Mouse (Mus musculus) megakaryocyte progenitor cell, adult 5-6 weeks (primary cell): Measurements from ENCODE around the gene Trim61. TPM values are rescaled to one million over a fixed set of nuclear protein-coding genes. Genes with fewer than 3 reads are reported as not detected.
A peak's percentile ranks its signal among the peaks of the same experiment; 100 is the strongest.
"Not testable (repeated sequence)": the region's sequence is repeated elsewhere in the genome, so short reads cannot be mapped to it uniquely, and the experiment has no call there.

Source experiments
- ATAC-seq: replicated peaks from 2 replicates; pipeline ENCODE4 v1.8.0; 2016; ENCODE audit warnings: mild to moderate bottlenecking, moderate TSS enrichment, inconsistent platforms; ENCODE audit not compliant: poor library complexity
- total RNA-seq, 2 experiments: library from RNA; stranded (forward) in 1 of 2; stranded (reverse) in 1 of 2; fragments of 157-497, 149-512 nt in 1 of 2; fragments of 200-1000 nt in 1 of 2; gene quantifications; 2 replicates each; pipeline versions ENCODE4 v1.2.3 to v1.2.4; 2015 to 2017

The Trim61 gene
- total RNA-seq (2015) (not detected in 2 replicates), total RNA-seq (2017) (not detected in 2 replicates)

- no peak for ATAC-seq
These were observed at the start of gene Trim61, which contains the start of gene Trim60 for GRCm38 (mm10) chr8:65018423-65018822. TSS of gene Trim61 (minus strand) at chr8:65018523. TSS of gene Trim60 (minus strand) at chr8:65018584.

- no peak for ATAC-seq
These were observed 49.6 kb upstream of the Trim61 start for GRCm38 (mm10) chr8:65067694-65068472.

- ATAC-seq: no peak
These were observed 48.7 kb upstream of the Trim61 start for GRCm38 (mm10) chr8:65067031-65067430.

- ATAC-seq: no peak
These were observed 47.3 kb upstream of the Trim61 start for GRCm38 (mm10) chr8:65065622-65066021.

- no peak for ATAC-seq
These were observed 45.7 kb upstream of the Trim61 start for GRCm38 (mm10) chr8:65064071-65064470.

- no peak for ATAC-seq
These were observed 43.9 kb upstream of the Trim61 start for GRCm38 (mm10) chr8:65062195-65062594.

- ATAC-seq: no peak
These were observed 38.4 kb upstream of the Trim61 start for GRCm38 (mm10) chr8:65056722-65057121.

- ATAC-seq: no peak
These were observed 35.6 kb upstream of the Trim61 start for GRCm38 (mm10) chr8:65053968-65054367.

GRCm38 (mm10) chr8:65053554-65053953 is 35.2 kb upstream of the Trim61 start:
- no peak for ATAC-seq

GRCm38 (mm10) chr8:65047801-65048200 is 29.5 kb upstream of the Trim61 start:
- no peak for ATAC-seq

- no peak for ATAC-seq
These were observed 28.9 kb upstream of the Trim61 start for GRCm38 (mm10) chr8:65047193-65047592.

GRCm38 (mm10) chr8:65046565-65046964 is 28.2 kb upstream of the Trim61 start:
- ATAC-seq: no peak

GRCm38 (mm10) chr8:65037117-65037533 is 18.8 kb upstream of the Trim61 start, which contains the start of gene Apela:
TSS of gene Apela (minus strand) at chr8:65037336.
- ATAC-seq: no peak

GRCm38 (mm10) chr8:65034136-65034535 is 15.8 kb upstream of the Trim61 start:
- ATAC-seq: no peak

GRCm38 (mm10) chr8:65033056-65033455 is 14.7 kb upstream of the Trim61 start:
- ATAC-seq: no peak

- ATAC-seq: no peak
These were observed 13.8 kb upstream of the Trim61 start for GRCm38 (mm10) chr8:65032107-65032506.

GRCm38 (mm10) chr8:65030735-65031485 is 12.6 kb upstream of the Trim61 start:
- no peak for ATAC-seq

GRCm38 (mm10) chr8:65029776-65030175 is 11.5 kb upstream of the Trim61 start:
- no peak for ATAC-seq

- no peak for ATAC-seq
These were observed 10.8 kb upstream of the Trim61 start for GRCm38 (mm10) chr8:65028959-65029686.

- ATAC-seq: peak; percentile 69; the same call in 1 of the 2 replicates
These were observed 4.2 kb upstream of the Trim61 start for GRCm38 (mm10) chr8:65022485-65022884.

GRCm38 (mm10) chr8:65007616-65008015 is 10.7 kb downstream of the Trim61 start:
- ATAC-seq: not testable (repeated sequence)
